In the genomic region with DNA sequence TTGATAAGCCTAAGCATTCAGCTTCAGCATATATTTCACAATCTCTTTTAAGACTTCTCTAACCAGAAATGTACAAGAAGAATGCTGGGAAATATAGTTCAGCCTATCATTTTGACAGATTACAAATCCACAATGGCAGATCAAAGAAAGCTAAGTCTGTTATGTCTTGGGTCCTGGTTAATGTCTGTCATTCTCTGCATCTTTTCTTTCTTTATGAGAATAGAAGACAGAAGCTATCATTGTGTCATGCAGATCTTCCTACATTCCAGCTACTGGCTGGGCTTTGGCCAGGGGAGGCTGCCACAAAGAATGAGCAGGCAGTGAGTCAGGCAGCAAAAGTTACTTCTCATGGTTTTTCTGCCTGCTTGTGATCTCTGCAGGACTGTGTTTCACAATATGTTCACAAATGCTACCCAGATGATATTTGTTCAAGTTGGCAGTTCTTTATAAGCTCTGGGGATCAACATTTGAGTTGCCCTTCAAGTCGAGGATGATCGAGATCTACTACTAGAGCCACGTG, we compare ENCODE assay signal across 27 mouse cellular contexts.
DNase-seq lines count a peak whose midpoint lies in the region; ATAC-seq and TF ChIP-seq lines count a peak whose summit lies in the region.
"Had no signal": no experiment of that assay in that cellular context is flagged by ENCODE, and none has a peak within 500 bp of the region (broad histone marks: within the 10 kb centered on the region; RNA-seq: fewer than 3 reads in every experiment).

No protein-coding gene starts in this region.

- peak; percentile 69 for ATAC-seq in Patski
- ATAC-seq in megakaryocyte, adult 5-6 weeks (ENCODE audit: poor library complexity, severe bottlenecking): no peak
- no peak for ATAC-seq in intestine, postnatal 0 days
- ATAC-seq: forebrain, postnatal 0 days; midbrain, embryonic 16.5 days had no signal

- no peak overlapping the region for H3K27ac ChIP-seq in forebrain, embryonic 10.5 days
- no peak overlapping the region for H3K27ac ChIP-seq in intestine, postnatal 0 days (ENCODE audit: low read depth, low read length)
- H3K27ac ChIP-seq: heart, embryonic 13.5 days; hindbrain, embryonic 12.5 days had no signal

- H3K4me3 ChIP-seq in forebrain, embryonic 10.5 days: no peak overlapping the region
- no peak overlapping the region for H3K4me3 ChIP-seq in intestine, postnatal 0 days (ENCODE audit: low read depth, low read length)
- H3K4me3 ChIP-seq: heart, embryonic 13.5 days; hindbrain, embryonic 12.5 days had no signal

- POLR2A ChIA-PET in Patski (lab: Charles Lee): no interaction called here

- no peaks in the 10 kb centered on the region for H3K9me3 ChIP-seq in forebrain, embryonic 10.5 days
- no peaks in the 10 kb centered on the region for H3K9me3 ChIP-seq in intestine, postnatal 0 days (ENCODE audit: control insufficient read depth)
- H3K9me3 ChIP-seq: G1E; heart, embryonic 13.5 days; hindbrain, embryonic 12.5 days had no signal

- no peaks in the 10 kb centered on the region for H3K27me3 ChIP-seq in Patski
- no peaks in the 10 kb centered on the region for H3K27me3 ChIP-seq in forebrain, embryonic 10.5 days (ENCODE audit: poor library complexity, severe bottlenecking)
- H3K27me3 ChIP-seq in intestine, postnatal 0 days (replicated peaks; ENCODE audit: control insufficient read depth, insufficient read depth, low read length): no peaks in the 10 kb centered on the region
- H3K27me3 ChIP-seq: CH12.LX; heart, embryonic 13.5 days; hindbrain, embryonic 12.5 days had no signal

- CTCF ChIA-PET in Patski (lab: Charles Lee): no interaction called here

- in situ Hi-C loops in Patski (cut with MboI; ENCODE audit: low pct_unique_long_range_greater_than_20kb): no loop called here

- H3K4me2 ChIP-seq in intestine, postnatal 0 days (replicated peaks; ENCODE audit: low read depth): no peak overlapping the region
- H3K4me2 ChIP-seq: heart, embryonic 13.5 days; hindbrain, embryonic 12.5 days had no signal

- no peak overlapping the region for H3K9ac ChIP-seq in intestine, postnatal 0 days (ENCODE audit: low read depth, low read length)
- H3K9ac ChIP-seq: forebrain, postnatal 0 days; heart, embryonic 13.5 days; hindbrain, embryonic 12.5 days had no signal

- WGBS in forebrain, embryonic 10.5 days: 94% methylated on average over 3 of the region's 3 CpGs
- 79% methylated on average over 3 of the region's 3 CpGs for WGBS in intestine, postnatal 0 days

- H3K4me1 ChIP-seq in forebrain, embryonic 10.5 days: no peaks in the 10 kb centered on the region
- no peaks in the 10 kb centered on the region for H3K4me1 ChIP-seq in intestine, postnatal 0 days (replicated peaks; ENCODE audit: control insufficient read depth, insufficient read depth, low read length)
- H3K4me1 ChIP-seq: heart, embryonic 13.5 days; hindbrain, embryonic 12.5 days had no signal

- no peaks in the 10 kb centered on the region for H3K36me3 ChIP-seq in forebrain, embryonic 10.5 days (replicated peaks)
- H3K36me3 ChIP-seq in intestine, postnatal 0 days (ENCODE audit: control insufficient read depth, insufficient read depth): no peaks in the 10 kb centered on the region
- H3K36me3 ChIP-seq: G1E; heart, embryonic 13.5 days; hindbrain, embryonic 12.5 days had no signal

- DNase-seq in cerebellum, postnatal 14 days: peak; percentile 2 to 5
- DNase-seq in cerebellum, postnatal 4 days (ENCODE audit: low spot score in 2 of 2): no peak
- DNase-seq in 3134 (ENCODE audit: extremely low read depth, insufficient read length, low spot score): peak; percentile 9
- no peak for DNase-seq in Patski (ENCODE audit: low read depth, low spot score)
- peak; percentile 63 for DNase-seq in adrenal gland, postnatal 25 days
- DNase-seq in forebrain, embryonic 10.5 days (ENCODE audit: extremely low spot score, low spot score): no peak
- DNase-seq: B cell, adult 2 months; cerebellum, adult 9-11 months; forebrain, postnatal 0 days; gastrocnemius, postnatal 14 days; heart, adult 18-20 months; heart, postnatal 14 days; kidney, adult 18-20 months; left cerebral cortex, postnatal 4 days; lung, adult 2 months; lung, postnatal 36 days; right cerebral cortex, adult 18-20 months; right cerebral cortex, postnatal 4 days; thymus, adult 18-20 months; thymus, postnatal 36 days had no signal

- TF ChIP-seq CTCF in Patski (IDR thresholded peaks at IDR 0.05): no peak
- no peak for TF ChIP-seq CTCF in intestine, postnatal 0 days (IDR thresholded peaks at IDR 0.05; ENCODE audit: low read depth)

Comparison
In these comparisons a context has a peak if more than half of its experiments do, and no peak if none do; other contexts are left out.
1. DNase-seq: peak in cerebellum, postnatal 14 days (2 of 2), 3134 (single experiment) and adrenal gland, postnatal 25 days (single experiment); none in cerebellum, postnatal 4 days (0 of 2), Patski (single experiment) and forebrain, embryonic 10.5 days (single experiment).